Mouse (Mus musculus) liver (tissue): ENCODE measurements around the gene Defb43.

ENCODE experiments used
- DNase-seq: peaks from one replicate; pipeline ENCODE4 v3.0.0-alpha.2; 2020; ENCODE audit warnings: mixed read lengths

Defb43 gene

GRCm38 (mm10) chr14:63011471-63011870 is at the start of gene Defb43:
Gene Defb43 (plus strand): TSS chr14:63011771.
- no peak for DNase-seq

- DNase-seq, result no peak
Observed at GRCm38 (mm10) chr14:62963632-62964031, 47.9 kb upstream of the Defb43 start.

GRCm38 (mm10) chr14:62965342-62965741 is 46.2 kb upstream of the Defb43 start:
- DNase-seq, result no peak

GRCm38 (mm10) chr14:62965811-62966520 is 45.6 kb upstream of the Defb43 start:
- DNase-seq, result no peak

- peak; percentile 60 for DNase-seq
Observed at GRCm38 (mm10) chr14:62975046-62975445, 36.5 kb upstream of the Defb43 start.

GRCm38 (mm10) chr14:62979815-62980214 is 31.8 kb upstream of the Defb43 start:
- DNase-seq, result no peak

DNA sequence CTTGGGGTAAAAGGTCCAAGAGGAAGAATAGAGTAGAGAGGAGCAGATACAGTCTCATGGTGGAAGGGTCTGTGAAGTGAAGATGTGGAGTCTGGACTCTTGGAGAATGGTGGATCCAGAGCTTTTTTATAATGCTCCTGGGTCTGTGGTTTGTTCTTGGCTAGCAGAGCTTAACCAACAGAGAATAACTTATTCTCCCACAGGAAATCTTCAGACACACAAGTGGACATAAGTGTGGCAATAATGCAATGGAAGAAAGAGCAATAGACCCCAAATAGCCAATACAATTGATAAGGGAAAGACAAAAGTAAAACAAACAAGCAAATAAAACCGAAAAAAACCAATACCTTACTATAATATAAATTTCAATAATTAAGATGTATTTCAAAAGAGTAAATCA is 27.2 kb upstream of the Defb43 start, which contains the start of gene Defb48:
Defb48 (minus strand) TSS at position 101 of the 400 bp plus-strand sequence.
- no peak for DNase-seq

DNA sequence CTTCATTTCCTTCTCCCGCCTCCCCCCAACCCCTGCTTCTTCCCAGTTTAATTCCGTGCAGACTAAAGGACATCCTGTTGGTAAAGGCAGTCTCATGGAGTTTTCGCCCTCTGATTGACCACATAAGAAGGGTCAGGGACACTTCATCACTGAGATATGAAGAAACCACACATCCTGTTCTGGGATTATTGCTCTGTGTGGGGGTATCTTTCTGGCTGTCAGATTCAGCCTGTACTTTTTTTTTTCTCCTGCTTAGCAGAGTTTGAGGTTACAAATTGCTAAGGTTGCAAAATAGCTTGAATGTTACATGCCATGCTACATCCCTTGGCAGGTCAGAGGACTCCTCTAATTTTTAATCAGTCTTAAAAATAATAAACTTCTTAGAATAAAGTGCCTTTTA is 20.3 kb upstream of the Defb43 start:
- no peak for DNase-seq

DNA sequence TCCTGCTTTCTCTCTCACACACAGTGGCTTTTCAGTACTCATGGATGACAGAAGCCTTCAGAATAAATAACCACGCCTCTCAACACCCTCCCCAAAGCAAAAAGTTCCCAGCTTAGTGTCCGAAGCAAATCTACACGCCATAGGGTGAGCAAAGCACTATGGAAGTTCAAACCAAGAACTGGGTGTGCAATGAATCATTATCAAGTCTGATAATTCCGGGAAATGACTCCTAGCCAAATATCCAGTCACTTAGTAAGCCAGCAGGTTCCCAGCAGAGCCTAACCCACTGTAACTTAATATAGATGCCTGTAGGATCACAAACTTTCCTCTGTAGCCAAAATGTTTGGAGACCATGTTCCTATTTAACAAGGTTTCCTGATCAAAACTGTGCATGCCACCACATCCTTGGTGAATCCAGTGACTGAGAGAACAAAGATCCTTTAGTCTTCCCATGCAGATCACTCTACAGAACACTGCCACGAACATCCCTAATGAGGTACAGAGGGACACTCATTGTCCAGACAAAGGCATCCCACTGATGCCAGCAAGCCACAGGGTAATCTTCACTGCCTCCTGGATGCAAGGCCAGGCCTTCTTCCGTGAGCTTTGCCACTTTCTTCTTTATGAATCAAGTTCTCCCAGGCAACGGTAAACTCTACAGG is 19.6 kb upstream of the Defb43 start:
- DNase-seq, result no peak

DNA sequence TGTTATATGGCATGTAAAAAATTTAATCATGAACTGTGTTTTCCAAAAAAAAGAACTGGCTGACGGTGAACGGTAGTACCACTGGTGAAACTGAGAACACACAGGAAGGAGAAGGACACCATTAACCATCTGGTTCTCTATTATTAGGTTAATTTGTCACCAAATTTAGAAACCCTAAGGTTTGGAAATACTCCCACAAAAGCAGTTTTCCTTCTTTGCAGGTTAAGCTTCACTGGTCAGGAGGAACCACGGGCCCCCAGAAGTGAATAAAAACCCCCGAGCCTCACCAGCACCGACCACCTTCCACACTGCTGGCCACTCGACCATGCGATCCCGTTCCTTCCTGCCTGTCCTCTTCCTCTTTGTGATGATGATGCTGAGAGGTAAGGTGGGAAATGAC is 13.8 kb upstream of the Defb43 start, which contains the start of gene Defb47:
Defb47 (plus strand) TSS at position 301 of the 400 bp plus-strand sequence.
- DNase-seq, result no peak

DNA sequence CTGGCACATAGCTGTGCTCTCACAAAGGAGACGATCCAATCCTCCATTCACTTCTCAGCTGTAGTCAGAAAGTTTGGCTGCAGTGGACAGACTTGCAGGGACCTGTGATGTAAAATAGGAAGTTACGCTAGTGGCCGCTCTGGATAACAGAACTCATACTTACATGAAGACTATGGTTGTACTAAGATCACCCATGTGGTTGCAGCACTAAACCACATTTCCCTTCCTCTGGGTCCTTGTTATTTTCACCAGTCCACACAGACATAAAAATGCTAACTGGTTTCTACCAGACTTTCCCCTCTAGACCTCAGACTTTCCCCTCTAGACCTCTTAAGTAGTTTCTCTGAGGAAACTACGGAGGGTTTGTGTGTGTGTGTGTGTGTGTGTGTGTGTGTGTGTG is 12.6 kb upstream of the Defb43 start:
- no peak for DNase-seq

DNA sequence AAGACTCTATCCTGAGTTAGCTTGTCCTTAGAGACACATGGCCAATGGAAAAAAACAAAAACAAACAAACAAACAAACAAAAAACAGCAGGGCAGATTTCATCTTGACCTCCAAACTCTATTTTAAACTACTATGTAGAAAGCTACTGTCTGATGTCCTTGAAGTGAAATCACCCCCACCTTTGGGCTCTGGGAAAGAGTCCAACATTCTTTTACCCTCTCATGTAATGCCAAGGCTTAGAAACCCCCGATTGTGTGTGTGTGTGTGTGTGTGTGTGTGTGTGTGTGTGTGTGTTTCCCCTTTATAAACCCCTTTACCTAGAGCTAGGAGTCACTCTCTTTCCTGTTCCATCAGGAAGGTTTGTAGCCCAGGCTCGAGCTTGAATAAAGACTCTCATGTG is 9.0 kb upstream of the Defb43 start:
- DNase-seq, result no peak

GRCm38 (mm10) chr14:63013082-63013481 is 1.5 kb downstream of the Defb43 start:
- no peak for DNase-seq

GRCm38 (mm10) chr14:63014667-63015066 is 3.1 kb downstream of the Defb43 start:
- no peak for DNase-seq

DNA sequence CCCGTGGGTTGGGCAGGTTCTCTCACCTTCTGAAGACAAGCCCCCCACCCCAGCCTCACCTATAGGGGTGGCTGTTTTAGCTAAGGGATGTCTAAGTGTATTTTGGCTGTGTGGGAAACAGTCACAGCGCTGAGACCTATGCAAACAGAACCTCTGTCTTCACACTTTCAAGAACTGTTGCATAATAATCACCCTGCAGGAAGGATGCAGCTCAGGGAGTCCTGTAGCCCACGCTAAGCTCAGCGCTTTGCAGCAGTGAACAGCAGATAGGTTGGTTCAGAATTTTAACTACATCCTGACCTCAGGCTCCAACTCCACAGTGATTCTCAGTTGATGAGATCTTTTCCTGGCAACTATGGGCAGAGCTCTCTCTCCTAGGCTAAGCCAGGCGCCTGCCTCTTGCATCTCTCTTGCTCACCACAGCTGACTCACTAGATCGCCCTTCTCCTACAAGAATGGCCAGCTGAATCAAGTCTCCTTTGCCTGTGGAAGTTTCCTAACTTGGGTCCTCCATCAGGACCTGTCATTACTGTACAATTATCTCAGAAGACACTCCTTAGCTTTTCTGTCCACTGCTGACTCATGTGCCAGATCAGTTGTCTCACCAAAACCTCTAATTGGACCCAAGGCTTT is 9.1 kb downstream of the Defb43 start:
- no peak for DNase-seq

GRCm38 (mm10) chr14:63046691-63047090 is 35.1 kb downstream of the Defb43 start, which contains the start of gene Defb42:
Gene Defb42 (plus strand): TSS chr14:63046991.
- DNase-seq, result no peak

- no peak for DNase-seq
Observed at GRCm38 (mm10) chr14:63049910-63050370, 38.4 kb downstream of the Defb43 start, which contains the start of gene Defb30. Gene Defb30 (minus strand): TSS chr14:63049960.

- peak; percentile 83 for DNase-seq
Observed at GRCm38 (mm10) chr14:63050769-63051168, 39.2 kb downstream of the Defb43 start.

DNA sequence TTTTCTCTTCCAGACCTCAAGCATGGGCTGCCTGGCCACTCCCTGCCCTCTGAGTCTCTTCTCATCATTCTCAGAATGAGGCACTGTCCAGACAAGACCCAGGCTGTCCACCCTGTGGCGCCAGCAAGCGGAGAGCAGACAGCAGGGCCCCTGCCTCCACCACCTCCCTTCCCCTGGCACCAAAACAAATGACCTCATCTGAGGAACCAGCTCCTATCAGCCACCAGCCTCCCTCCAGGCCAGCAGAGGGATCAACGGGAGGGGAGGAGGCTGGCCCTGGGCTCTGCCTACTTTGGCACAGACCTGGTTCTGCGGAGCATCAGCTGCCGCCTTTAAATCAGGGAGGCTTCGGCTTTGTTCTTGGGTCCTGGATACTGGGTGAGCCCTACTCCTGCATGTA is 43.2 kb downstream of the Defb43 start:
- DNase-seq, result peak; percentile 37

DNA sequence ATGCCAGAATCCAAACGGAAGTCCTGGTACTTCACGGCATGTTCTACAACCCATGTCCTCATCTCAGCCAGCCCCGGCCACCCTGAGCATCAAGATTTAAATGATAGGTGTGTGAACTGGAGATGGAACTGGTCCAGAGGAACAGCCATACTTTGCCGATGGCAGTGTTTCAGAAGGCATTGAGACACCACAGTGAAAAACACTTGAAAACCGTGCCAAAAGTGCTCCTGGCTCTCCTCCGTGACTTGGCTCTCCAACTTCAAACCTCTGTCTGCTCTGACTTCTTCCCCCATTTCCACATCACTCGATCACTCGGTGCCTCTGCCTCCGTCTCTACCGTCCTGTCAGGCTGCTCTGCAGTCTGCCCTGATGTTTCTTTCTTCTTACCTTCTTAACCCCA is 48.8 kb downstream of the Defb43 start:
- no peak for DNase-seq

DNA sequence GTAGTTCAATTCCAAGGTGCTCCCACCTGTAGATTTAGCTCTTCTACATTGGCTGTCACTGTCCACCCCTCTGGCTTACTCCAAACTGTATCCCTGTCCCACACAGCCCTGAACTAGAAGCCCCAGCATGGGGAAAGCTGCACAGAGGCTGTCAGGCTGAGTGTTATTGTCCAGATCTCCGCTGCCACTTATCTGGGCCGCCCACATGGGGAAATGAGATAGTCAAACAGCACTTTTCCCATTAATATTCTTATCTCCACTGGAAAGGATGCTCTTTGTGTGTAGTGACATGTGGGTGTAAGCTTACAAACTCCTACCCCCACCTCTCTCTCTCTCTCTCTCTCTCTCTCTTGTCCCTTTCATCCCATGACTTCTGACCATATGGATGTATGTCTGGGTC is 50.6 kb downstream of the Defb43 start:
- DNase-seq, result peak; percentile 87

DNA sequence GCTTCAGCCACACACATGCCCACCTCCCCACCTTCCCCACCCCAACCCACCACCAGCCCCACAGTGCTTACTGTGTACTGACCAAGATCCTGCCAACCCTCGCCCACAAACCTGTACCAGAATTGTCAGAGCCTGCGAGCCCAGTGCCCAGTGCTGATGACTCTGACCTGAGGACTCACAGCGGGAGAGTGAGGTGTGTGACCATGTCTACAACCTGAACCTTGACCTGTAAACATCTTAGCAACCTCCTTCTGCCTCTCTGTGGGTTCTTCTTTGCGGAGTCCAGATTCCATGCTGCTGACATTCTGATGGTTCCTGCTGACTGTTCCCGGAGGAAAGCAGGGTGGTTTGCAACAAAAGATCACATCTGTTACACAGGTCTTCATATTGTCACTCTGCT is 53.8 kb downstream of the Defb43 start:
- DNase-seq, result no peak

DNA sequence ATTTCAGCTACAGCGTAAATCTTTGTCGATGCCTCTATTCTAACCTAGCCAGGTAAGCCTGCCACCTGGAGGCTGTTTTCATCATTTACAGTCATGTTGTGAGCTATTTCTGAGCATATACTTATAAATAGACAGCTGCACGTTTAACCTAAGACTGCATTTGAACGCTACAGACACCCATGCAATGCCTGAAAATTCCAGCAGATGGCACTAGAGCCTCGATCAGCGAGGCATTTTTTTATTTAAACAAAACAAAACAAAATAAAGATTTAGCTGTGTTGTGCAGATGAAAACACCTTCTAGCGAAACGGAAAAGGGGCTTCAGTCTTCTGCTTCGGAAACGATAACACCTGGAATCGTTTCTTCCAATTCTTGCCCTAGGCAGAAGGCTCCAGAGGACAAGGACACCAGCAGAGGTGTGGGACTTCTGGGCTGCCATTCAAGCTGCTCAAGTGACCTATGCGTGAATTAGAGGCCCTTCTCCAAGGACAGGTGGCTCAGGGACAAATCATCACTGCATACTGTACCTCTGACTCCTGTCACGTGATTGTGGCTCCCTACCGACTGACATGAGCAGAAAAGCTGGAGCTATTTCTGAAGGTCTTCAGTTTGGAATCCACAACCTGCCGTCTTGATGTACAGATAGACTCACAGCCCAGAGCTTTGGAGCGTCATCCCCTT is 55.2 kb downstream of the Defb43 start:
- peak; percentile 86 for DNase-seq
